Mouse (Mus musculus): ENCODE data around the gene Smarcd3.

Gene Smarcd3

DNA sequence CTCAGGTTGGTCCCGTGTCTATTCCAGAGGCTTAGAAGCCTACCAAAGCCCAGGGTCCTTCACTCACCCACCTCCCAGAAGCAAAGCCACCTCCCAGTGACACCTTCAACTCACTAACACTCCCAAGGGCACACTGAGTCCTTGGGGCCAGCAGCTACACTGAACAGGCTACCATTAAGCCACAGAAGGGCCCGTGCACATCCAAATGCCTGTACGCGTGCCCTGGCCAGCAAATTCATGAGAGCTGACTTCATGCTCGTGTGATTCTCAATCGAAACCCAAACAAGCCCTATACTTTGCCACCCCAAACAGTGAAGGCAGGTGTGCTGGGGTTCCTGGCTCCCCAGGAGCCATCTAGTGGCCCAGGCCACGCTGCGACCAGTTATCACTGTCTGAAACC is 3.6 kb downstream of the Smarcd3 start:
- no peak for DNase-seq (ENCODE audit: low spot score in 2 of 2)

DNA sequence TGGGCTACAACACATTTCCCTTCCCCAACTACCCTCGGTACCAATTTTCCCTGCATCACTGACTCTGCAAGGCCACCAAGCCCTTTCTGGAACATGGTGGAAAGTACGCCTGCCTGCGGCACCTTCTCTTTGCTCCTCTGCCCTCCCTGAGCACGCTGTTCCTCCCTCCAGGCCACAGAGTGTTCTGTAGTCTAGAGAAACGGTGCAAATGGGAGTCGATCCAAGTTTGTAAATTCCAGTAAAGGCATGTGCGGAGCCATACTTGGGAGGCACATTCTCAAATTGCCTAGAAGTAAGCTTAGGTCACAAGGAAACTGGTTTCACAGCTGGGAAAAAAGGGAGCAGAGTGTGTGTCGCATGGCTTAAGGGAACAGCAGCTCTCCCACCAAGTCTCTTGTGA is 4.1 kb downstream of the Smarcd3 start:
- DNase-seq (ENCODE audit: low spot score in 2 of 2), result no peak

DNA sequence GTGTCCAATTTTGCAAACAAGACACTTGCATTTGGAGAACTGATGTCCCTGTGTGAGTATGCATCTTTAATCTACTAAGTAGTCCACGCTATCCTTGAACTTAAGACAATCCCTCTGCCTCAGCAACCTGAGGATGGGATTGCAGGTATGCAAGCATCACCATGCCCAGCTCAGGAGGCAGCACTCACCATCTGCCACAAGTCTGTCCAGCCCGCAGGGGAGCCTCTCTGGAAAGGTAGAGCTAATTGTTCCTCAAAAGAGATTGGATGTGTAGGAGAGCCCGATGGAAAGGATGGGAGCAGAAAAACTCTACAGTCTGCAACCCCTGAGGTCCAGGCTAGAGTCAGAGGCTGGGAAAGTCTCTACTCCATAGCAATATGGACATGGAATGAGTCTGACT is 5.3 kb downstream of the Smarcd3 start:
- no peak for DNase-seq (ENCODE audit: low spot score in 2 of 2)

DNA sequence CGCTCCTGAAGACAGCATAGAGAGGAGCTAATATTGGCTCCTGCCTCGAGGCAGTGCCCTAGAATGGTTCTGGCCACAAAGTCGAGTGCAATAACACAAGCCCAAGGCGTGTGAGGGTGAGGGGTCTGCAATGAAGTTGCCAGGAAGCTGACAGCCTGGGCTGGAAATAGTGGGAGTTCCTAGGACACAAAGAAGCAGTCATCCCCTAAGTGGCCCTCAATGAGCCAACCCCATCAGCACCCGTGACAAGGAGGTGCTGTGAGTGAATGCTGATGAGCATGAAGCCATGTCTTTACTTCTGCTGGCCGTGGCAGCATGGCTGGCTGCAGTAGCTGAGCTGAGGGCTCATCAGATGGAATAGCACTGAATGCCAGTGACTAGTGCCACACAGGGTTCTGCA is 9.1 kb downstream of the Smarcd3 start:
- DNase-seq (ENCODE audit: low spot score in 2 of 2), result no peak

DNA sequence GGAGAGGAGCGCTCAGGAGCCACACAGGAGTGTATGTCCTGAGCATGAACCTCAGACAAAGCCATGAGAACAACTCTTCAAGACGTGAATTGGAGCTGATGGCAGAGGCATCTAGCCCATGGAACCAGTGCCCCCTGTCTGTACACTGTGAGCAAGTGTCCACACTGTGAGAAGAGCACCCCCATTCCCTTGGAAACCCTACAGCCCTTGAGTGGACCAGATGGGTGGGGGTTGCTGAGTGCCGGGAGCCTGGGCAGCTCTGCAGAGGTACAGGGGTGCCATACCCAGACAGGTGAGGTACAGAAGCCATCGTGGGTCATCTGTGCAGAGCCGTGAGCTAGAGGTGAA is 11.9 kb downstream of the Smarcd3 start:
- no peak for DNase-seq (ENCODE audit: low spot score in 2 of 2)

DNA sequence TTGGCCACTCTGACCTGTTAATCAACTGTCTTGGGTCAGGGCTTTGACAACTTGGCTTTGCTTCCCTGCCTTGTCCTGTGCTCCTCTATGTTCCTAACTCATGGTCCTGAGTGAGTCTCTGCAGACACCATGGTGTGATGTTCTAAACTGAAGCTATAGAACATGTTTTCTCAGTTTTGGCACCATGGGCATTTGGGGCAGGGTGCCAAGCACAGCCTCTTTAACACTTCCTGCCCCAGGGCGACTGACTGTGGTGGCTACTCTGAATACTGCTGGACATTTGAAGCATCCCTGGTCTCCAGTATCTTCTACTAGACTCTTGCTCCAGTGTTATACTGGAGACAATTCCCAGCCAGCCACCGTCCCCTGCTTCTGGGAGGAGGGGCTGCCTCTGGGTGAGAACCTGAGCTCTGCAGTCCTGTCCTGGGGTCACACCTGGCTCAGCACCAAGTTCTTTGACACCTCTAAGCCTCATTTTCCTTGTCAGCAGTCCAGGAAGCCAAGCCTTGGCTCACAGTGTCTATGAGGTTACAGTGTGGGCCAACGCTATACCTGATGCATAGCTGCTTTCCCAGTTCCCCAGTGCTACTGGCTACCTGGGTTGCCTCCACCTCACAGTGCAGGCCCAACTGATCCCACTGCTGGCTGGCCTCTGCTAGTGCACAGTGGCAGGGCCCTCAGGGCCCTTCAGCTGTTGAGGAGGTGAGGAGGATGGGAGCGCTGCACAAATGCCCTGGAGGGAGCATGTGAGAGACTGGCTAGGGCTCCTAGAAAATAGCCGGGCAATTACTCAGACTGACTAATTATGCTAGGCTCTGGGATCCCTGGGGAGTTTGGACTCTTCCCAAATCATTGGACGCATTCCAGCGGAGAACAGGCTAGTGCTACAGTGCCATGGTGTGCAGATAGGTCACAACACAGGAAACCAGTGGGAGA is 12.6 kb downstream of the Smarcd3 start:
- DNase-seq (ENCODE audit: low spot score in 2 of 2), result no peak

DNA sequence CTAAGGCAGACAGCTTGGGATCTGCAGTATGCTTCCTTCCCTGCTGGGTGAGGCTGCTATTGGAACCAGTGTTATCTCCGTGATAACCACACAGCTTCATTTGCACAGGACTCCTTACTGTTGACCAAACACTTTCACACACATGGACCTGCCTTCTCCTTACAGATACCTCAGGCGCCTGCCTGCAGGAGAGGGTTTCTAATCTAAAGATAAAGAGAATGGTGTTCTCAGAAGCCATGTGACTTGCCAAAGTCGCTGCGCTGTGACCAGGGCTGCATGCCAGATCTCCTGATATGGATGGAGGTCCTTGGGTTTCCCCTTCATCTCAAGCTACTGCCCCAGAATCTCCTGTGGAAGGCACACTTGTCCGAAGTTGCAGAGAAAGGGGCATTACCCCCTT is 14.8 kb downstream of the Smarcd3 start:
- no peak for DNase-seq (ENCODE audit: low spot score in 2 of 2)

DNA sequence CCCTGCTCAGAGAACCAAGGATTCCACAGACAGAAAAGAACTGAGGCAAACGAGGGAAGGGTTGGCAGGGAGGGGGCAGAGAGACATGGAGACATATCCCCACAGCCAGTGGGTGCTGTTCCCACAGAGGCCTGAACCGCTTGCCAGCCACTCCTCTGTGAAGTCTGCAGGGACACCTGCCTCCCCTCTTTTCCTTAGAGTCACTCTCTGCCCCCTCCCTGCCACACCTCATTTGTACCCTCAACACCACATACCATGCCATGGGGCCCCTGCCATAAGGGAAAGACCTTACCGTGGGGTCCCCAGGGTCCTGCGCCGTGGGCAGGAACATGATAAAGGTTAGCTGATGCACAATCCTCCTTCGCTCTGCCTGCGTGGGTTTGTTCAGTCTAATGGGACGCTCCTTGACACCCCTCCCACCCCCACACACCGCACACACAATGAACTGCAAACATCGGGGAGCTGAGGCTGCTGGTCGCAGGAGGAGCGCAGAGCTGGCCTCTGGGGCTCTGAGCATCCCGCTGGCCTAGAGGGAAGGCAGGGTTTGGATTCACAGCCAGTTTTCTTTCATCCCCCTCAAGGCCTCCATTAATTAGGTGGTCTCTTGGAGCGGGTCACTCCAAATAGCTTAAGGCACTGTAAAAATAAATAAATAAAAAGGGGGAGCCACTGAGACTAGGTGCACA is 18.1 kb downstream of the Smarcd3 start:
- DNase-seq (ENCODE audit: low spot score in 2 of 2), result no peak

DNA sequence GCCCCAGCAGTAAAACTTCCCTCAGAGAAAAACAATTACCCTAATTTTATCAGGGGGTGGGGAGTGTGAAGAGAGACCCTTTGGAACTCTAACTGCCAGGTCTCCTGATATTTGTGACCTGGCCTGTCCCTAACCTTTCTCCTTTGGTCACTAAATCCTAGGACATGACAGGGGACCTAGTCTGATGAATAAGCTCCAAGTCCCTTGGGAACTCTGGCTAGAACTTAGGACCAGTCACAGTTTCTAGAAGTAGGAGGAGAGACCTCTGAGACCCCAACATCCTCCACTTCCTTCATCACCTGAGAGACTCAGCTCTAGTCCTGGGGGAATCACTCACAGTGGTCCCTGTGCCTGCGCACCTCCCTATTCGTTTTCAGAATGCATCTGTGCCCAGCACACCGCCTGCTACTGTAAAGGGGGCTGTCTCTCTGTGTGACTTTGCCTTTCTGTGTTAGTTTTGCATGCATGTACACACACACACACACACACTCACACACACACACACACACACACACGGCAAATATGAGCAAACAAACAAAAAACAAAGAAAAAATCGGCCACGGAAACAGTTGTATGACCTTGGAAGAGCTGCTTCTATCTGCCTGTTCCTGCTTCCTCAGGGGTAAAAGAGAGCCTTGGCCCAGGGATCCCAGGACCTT is 18.8 kb downstream of the Smarcd3 start:
- DNase-seq (ENCODE audit: low spot score in 2 of 2), result no peak

DNA sequence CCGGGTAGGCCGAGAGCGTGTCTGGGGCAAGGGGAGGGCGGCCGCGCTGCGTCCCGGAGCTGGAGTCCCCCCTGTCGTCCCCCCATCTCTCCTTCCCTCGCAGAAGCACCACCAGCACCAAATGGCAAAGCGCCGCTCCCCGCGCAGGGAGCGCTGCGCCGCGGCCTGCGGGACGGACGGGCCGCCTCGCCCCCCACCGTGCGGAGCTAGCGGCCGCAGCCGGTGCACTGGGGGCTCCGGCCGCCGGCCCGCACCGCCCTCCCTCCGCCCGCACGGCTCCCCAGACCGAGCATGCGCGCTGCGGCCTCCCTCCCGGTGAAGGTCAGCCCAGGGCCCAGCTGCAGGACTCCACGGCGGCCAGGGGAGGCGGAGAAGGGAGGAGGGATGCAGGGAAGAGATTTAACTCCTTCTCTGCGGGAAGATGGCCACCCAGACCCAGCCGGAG is 19.5 kb downstream of the Smarcd3 start:
- DNase-seq (ENCODE audit: low spot score in 2 of 2), result peak; percentile 72 to 82

DNA sequence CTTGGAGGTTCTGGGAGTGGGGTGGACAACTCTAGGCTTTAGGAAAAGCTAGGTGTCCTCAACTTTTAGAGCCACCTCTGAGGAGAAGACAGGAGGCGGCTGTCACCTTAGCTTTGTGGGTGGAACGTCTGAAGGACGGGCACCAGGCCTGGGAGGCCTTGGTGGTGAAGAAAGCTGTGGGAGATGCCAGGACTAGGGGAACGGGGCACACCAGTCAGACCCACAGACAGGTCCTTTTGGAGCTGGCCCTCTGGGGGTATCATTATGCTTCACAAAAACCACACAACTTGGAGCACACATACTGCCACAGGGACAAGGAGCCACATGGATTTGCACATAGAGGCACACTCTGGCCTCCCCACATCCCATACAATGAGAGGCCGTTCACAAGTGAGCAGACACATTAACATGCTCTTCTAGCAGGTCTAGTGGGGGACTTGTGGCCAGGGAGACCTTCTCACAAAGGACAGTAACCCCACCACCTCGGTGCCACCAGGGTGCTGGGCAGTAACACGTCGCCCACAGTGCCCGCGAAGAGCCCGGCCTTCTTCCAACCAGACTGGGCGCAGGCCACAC is 20.0 kb downstream of the Smarcd3 start:
- DNase-seq (ENCODE audit: low spot score in 2 of 2), result no peak

DNA sequence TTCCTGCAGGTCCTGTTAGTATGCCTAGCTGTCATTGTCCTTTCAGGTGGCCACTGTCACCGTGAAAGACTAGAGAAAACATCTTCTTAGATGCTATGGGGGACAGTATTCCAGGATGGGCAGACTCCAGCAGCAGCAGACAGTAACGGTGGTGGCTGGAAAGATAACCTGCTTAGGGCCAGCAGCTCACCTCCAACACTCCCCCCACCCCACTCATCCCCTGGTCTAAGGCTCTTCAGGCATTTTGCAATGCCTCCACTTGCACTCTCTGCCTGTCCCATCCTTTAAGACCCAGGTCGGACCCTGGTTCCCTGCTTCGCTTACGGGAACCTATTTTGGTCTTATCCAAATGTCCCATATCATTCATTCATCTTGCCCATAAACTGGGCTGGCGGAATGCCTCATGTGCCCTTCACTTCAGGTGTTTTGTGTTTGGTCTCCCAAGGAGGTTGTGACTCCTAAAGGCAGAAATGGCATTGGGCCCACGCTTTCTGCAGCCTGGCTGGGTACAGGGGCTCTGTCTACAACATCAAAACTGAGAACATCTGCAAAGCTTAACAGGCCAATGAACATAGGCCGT is 20.7 kb downstream of the Smarcd3 start:
- DNase-seq (ENCODE audit: low spot score in 2 of 2), result no peak

DNA sequence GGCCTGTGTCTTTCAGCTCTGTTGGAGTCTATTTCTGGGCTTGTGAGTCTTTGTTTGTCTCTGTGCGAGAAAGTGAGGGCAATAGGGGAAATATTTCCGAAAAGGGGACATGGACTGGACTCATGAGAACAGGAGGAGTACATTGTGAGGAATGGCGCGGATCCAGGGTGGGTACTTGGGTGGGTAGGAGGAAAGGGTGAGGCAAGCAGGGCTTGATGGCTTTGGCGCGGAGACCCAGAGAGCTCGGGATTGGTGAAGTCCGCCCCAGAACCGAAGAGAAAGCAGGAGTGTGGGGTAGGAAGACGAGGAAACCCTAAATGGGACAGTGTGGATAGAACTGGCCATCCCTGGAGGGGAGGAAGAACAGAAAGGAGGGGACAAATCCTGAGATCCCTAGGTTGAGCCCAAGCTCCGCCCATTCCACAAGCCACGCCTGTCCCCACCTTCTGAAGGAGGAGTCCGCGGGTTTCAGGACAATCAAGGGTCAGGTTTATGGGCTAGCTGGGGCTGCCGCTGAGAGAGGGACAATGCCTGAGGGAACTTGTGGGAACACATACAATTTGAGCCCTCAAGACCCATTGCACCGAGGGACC is 21.4 kb downstream of the Smarcd3 start:
- peak; percentile 84 to 89 for DNase-seq (ENCODE audit: low spot score in 2 of 2)

DNA sequence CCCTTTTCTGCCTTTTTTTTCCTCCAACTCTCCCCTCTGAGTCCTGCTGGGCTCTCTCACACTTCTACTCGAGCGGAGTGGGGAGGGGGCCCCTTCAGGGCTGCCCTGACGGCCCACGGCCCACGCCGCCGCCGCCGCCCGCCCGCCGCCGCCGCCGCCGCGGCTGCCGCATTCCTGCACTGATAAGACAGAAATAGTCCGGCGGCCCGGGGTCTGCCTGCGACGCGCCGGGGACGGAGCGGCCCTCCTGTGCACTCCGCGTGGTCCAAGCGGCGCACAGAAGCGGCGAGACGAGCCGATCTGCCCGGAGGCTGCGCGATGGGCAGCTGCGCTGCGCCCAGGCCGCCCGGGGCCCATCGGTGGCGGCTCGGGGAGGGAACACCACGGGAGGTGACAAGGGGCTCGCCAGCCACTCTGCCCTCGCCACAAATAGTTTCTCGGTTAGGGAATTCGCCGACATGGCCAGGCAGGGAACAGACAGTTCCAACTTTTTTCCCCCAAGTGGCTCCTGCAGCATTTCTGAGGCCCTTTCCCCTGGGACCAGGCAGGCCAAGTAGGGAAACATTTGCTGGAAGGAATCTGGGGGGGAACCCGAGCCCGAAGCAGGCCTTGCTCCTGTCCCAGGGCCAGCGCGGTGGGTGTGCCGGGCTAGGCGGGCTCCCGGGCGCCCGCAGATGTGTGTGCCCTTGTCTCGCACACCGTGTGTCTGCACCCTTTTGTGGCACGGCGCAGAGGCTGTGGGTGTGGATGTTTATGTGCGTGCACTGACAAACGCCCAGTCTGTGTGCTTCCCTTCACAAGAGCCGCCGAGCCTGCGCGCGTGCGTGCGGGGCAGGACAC is 22.1 kb downstream of the Smarcd3 start:
- DNase-seq (ENCODE audit: low spot score in 2 of 2), result peak; percentile 61 to 76

DNA sequence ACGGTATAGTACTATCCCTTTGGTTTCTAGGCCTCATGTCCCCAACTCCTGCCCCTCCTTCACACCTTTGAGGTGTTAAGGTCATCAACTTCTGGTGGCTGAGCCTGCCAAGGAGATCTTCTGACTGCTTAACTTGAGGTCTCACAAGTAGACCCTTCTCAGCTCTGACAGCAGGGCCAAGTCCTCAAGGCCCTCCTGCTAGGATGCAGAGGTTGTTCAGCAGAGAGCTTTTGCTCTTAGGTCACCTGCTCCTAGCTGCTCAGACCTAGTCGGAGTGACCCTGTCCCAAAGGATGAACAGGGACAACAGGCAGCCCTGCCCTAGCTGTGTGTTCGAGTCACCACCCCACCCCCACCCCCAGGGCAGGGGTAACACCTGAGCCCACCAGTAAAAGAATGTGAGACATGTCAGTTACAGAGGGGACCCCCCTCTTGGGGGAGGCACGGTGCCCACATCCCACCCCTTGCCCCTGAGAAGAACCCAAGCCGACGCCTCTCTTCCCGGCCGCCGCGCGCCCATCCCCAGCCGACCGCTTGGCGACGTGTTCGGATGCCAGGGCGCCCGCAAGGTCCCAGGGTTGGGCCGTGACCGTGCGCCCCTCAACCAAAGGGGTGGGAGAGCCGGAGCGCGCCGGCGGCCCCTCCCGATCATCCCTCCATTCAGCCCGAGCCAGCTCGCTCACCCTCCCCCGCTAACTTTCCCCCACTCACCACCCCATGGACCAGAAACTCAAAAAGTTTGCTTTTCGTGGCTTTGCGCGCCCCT is 23.0 kb downstream of the Smarcd3 start:
- DNase-seq (ENCODE audit: low spot score in 2 of 2), result no peak

DNA sequence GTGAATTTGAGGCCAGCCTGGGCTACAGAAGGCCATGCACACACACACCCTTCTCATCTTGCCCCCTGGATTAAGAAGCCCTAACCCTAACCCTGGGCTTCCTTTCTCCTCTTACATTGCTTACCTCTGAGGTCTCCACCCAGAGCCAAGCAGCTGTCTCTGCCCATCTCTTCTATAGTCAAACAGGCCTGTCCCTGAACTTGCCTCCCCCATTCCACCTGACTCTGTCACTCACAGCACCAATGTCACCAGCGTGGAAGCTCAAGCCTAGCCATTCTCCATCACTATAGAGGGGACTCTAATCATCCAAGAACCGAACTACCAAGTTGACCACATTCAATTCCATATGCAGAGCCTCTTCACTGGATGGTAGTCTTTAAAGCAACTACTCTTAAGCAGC is 24.0 kb downstream of the Smarcd3 start:
- DNase-seq (ENCODE audit: low spot score in 2 of 2), result no peak

DNA sequence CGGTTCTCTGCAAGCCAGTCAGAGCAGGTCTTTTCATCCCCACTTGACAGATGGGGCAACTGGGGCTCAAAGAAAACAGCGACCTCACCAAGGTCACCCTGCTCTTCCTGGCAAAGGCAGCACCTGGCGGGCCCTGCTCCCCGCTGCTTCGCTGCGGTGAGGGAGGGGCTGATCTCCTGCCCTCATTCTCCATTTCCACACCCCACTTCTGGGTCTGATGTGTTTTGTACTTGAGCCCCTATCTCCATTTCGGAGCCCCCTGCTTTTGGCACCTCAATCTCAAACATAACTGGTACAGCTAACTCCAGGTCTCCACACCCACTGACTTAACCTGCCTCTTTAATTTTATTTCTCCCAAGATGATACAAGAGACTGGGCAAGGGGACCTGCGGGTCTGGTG is 25.1 kb downstream of the Smarcd3 start:
- no peak for DNase-seq (ENCODE audit: low spot score in 2 of 2)

DNA sequence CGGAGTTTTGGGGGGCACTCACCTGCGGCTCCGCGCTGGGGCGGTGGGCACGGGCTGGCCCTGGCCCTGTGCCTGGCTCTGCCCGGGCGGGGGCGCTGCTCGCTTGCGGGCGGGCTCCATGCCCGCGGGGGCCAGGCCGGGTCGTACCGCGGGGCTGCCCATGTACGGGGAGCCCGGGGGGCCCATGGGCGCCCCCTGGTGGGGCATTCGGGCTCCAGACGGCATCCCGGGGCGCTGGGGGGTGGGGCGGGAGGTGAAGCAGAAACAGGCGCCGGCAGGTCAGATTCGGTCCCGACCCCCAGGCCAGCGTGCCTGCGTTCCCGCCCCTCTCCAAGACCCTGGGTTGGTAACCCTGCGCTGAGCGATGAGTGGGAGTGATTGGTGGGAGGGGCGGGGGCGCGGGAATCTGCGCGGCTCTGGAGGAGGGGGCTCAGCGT is 25.6 kb downstream of the Smarcd3 start:
- peak in 1 of 2 experiments; percentile 51 for DNase-seq (ENCODE audit: low spot score in 2 of 2)

DNA sequence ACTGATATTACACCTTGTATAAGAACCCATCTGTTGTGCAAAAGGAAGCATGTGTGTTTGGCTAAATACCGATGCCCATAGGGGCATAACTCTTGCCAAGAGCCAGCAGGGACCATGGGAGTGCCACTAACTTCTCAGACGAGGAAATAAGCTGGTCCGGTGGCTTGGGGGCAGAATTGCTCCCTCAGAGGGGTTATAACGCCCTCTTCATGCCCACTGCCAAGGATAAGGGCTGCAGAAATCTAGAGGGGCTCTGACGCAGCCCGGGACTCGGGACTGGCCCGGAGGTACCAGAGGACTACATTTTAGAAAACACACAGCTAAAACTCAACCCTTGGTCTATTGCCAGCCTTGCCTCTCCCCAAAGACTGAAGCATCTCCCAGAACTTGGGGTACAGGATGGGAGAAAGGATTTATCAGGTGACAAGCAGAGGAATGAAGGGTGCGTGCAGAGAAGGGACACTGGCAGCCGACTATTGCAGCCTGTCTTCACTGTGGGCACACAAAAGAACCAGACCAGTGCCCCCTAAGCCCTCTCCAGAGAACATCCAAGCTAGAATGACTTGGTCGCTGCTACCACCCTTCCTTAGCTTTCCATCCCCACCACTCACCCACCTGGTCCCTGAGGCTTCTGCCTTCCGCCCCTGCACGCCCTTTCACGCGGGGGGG is 26.2 kb downstream of the Smarcd3 start:
- no peak for DNase-seq (ENCODE audit: low spot score in 2 of 2)

All from urinary bladder, adult 18-20 months (tissue).